Mouse (Mus musculus): ENCODE data around the gene Zscan20.

DNA sequence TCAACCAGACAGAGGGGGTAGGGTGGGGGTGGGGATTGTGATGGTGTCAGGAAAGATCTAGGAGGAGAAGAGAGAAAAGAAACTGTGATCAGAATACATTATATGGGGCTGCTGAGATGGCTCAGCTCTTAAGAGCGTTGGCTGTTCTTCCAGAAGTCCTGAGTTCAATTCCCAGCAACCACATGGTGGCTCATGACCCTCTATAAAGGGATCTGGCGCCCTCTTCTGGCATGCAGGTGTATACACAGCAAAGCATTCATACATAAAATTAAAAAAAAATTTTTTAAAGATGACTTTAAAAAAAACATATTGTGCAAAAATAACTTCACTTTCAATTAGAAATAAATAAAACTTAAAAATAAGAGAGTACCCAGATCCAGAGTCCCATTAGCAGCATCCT, 66.5 kb downstream of the Zscan20 start:
- TF ChIP-seq CTCF (IDR thresholded peaks at IDR 0.05; ENCODE audit: low read depth, low read length): no peak
- TF ChIP-seq TAL1 (conservative IDR thresholded peaks at IDR 0.05; ENCODE audit: low read depth, low read length): no peak
- TF ChIP-seq GATA1 (IDR thresholded peaks at IDR 0.05; ENCODE audit: borderline replicate concordance, low read length): no peak
- no peak for TF ChIP-seq POLR2AphosphoS5 (IDR thresholded peaks at IDR 0.05; ENCODE audit: insufficient replicate concordance, low read depth, low read length)
